Mouse (Mus musculus) fat pad, adult 2 months (tissue): ENCODE results near the gene Trem2.
"Not testable (repeated sequence)": the region's sequence is repeated elsewhere in the genome, so short reads cannot be mapped to it uniquely, and the experiment has no call there.

Experiments used
- DNase-seq: peaks from one replicate; pipeline ENCODE4 v3.0.0-alpha.2; 2011; ENCODE audit warnings: low read depth, low spot score; ENCODE audit errors: extremely low read depth

Trem2 gene

GRCm38 (mm10) chr17:48347287-48347686 is 1.1 kb downstream of the Trem2 start:
- no peak for DNase-seq

- no peak for DNase-seq
These were observed 4.5 kb downstream of the Trem2 start for GRCm38 (mm10) chr17:48350681-48351193.

GRCm38 (mm10) chr17:48352976-48353375 is 6.8 kb downstream of the Trem2 start:
- not testable (repeated sequence) for DNase-seq

GRCm38 (mm10) chr17:48355822-48356221 is 9.6 kb downstream of the Trem2 start:
- no peak for DNase-seq

GRCm38 (mm10) chr17:48357892-48358291 is 11.7 kb downstream of the Trem2 start:
- DNase-seq: no peak

GRCm38 (mm10) chr17:48359616-48360015 is 13.4 kb downstream of the Trem2 start, which contains the start of gene Treml1:
Gene Treml1, plus strand, starts transcription at chr17:48359916.
- DNase-seq: no peak

GRCm38 (mm10) chr17:48360462-48360861 is 14.3 kb downstream of the Trem2 start:
- no peak for DNase-seq

GRCm38 (mm10) chr17:48362346-48362745 is 16.1 kb downstream of the Trem2 start:
- no peak for DNase-seq

GRCm38 (mm10) chr17:48362966-48363365 is 16.8 kb downstream of the Trem2 start:
- no peak for DNase-seq

GRCm38 (mm10) chr17:48363421-48363965 is 17.3 kb downstream of the Trem2 start:
- no peak for DNase-seq

- no peak for DNase-seq
These were observed 19.4 kb downstream of the Trem2 start for GRCm38 (mm10) chr17:48365511-48366155.

GRCm38 (mm10) chr17:48366806-48367205 is 20.6 kb downstream of the Trem2 start:
- DNase-seq: no peak

- no peak for DNase-seq
These were observed 25.4 kb downstream of the Trem2 start for GRCm38 (mm10) chr17:48371621-48372020.

GRCm38 (mm10) chr17:48372987-48373386 is 26.8 kb downstream of the Trem2 start:
- no peak for DNase-seq

GRCm38 (mm10) chr17:48376102-48376501 is 29.9 kb downstream of the Trem2 start:
- DNase-seq: no peak

GRCm38 (mm10) chr17:48379050-48379449 is 32.8 kb downstream of the Trem2 start:
- no peak for DNase-seq

GRCm38 (mm10) chr17:48385786-48386461 is 39.7 kb downstream of the Trem2 start:
- no peak for DNase-seq

GRCm38 (mm10) chr17:48388666-48389065 is 42.5 kb downstream of the Trem2 start:
- DNase-seq: no peak

- DNase-seq: no peak
These were observed 43.2 kb downstream of the Trem2 start for GRCm38 (mm10) chr17:48389442-48389841.

GRCm38 (mm10) chr17:48391446-48391845 is 45.2 kb downstream of the Trem2 start:
- no peak for DNase-seq

GRCm38 (mm10) chr17:48392616-48393015 is 46.4 kb downstream of the Trem2 start:
- DNase-seq: no peak

- DNase-seq: no peak
These were observed 55.5 kb downstream of the Trem2 start for GRCm38 (mm10) chr17:48401710-48402109.
